Mouse (Mus musculus): Measurements from ENCODE around the gene Xpnpep1.

Xpnpep1 gene

DNA sequence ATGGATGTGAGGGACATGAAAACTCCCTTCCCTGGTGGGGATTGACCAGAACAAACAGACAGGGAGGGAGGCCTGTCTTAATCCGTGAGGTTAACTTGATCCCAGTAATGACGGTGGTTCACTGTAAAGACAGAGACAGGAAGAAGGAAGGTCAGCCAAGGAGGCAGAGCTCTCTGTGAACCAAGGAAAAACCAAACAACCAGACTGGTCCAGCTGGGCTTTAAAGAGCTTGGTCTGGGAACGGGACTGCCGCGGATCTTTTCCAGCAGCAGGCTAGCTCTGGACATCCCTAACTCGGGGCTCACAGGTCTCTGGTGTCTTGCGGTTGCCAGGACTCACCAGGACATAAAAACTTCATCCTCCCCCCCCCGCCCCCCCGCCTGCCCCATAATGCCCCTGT is 26.5 kb upstream of the Xpnpep1 start:
- DNase-seq (ENCODE audit: low read depth, low spot score) = no peak

DNA sequence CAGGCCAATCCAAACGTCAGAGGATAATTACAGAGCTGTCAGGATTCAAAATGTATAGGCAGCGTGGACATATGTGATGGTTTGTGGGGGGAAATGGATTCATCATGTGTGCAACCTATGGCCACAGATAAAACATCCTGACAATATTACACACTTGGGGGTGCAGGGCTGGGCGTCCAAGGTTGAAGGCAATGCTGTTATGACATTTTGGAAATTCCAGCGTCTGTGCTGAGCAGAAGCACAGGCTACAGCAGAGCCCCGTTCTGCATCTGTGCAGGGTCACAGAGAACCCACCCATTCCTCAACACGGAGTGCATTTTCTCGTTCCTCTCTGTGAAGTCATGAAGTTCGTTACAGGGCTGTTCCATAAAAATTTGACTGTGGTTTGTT is 25.0 kb upstream of the Xpnpep1 start:
- no peak for DNase-seq (ENCODE audit: low read depth, low spot score)

DNA sequence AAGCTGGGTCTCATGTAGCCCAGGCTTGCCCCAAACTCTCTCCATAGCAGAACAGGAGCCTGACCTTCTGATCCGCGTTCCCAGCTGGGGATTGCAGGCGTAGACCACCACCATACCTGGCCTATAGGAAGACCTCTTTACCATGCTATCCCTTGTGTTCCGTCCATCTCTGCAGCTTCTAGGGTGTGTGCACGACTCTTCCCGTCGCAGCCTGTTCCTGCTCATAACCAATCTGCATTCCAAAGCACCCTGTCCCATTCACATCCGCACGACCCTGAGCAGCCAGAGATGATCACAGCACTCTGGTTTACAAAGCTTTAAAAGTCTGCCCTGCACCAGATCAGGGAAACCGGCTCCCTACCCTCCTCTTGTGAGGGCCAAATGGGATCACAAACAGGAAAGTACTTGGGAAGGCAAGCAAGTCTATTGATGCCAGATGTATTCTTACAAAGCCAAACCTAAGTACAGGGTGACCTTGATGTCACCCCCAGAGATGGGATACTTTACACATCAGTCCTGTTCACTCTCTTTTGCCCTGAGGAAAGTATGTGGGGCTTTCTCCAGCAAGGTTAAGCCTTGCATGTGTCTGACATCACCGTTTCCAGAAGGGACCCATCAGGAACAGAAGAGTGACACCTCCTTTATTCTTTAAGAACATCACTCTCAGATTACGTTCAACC is 24.4 kb upstream of the Xpnpep1 start:
- DNase-seq (ENCODE audit: low read depth, low spot score) = no peak

DNA sequence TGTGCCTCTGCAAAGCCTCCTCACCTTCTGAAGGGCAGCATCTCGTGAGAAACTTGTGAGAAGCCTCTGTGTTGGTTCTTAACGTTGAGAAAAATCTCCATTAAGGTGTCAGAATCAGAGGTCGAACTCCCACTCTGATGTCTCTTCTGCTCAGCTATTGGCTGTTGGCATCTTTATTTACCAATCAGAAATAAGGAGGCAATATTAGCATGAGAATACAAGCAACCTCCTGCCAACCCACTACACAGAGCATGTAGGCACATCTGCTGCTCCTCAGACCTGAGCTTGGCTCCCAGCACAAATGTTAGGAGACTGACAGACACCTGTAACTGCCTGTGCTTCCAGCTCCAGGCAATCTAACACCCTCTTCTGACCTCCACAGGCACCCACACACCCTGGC is 22.0 kb upstream of the Xpnpep1 start:
- DNase-seq (ENCODE audit: low read depth, low spot score) = no peak

DNA sequence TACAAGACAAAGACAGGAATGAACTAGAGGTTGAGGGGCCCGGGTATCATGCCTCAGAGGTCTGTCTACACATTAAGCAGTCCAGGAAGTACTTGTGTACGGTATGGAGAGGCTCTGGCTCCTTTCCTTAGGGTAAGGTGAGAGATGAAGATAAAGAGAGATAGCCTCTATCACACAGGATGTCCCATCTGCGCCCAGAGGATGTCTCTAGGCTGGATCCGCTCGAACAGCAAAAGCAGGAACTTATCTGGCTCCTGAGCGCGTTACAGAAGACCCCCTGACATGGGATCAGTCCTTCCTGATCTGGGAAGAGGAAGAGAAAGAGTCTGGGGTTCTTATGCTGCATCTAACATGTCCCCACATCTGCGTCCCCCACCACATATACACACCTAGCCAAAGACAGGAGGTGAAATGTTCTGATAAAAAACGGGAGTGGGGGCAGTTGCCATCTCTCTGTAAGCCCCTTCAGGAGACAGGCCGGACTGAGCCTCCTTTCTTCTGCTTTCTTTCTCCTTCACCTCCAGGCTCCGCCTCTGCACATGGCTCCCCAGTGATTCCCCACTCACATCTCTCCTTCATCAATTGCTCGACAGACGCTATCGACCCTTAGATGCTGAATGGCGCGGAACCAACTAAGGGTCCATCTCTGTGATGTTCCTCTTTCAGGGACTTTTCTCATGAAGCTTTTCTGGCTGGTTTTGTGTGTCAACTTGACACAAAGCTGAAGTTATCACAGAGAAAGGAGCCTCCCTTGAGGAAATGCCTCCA is 19.5 kb upstream of the Xpnpep1 start:
- DNase-seq (ENCODE audit: low read depth, low spot score) = no peak

DNA sequence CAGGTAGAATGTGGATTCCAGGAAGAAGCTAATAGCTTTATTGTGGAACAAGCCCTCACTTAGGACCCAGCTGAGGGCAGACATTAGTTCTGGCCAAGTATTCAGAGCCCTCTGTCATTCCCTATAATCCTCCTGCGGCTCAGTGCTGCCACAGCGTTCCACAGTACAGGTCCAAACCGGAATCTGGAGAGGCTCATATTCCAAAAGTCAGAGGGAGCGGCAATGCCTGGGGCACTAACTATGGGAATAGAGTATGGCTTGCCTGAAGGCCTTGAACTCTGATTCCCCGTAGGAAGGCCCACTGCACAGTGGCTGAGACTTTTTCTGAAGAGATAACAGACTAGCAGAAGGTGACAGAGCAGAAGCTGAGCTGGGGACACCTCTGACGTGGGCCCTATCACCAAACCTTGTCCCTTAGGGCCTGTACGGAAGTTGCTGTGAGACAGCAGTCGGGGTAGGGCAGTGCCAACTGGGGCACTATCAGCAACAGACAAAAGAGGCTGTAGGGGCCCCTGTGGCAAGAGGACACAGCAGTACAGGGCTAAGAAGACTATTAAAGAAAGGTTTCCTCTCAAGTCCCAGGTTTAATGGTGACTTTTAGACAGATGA is 18.8 kb upstream of the Xpnpep1 start:
- no peak for DNase-seq (ENCODE audit: low read depth, low spot score)

DNA sequence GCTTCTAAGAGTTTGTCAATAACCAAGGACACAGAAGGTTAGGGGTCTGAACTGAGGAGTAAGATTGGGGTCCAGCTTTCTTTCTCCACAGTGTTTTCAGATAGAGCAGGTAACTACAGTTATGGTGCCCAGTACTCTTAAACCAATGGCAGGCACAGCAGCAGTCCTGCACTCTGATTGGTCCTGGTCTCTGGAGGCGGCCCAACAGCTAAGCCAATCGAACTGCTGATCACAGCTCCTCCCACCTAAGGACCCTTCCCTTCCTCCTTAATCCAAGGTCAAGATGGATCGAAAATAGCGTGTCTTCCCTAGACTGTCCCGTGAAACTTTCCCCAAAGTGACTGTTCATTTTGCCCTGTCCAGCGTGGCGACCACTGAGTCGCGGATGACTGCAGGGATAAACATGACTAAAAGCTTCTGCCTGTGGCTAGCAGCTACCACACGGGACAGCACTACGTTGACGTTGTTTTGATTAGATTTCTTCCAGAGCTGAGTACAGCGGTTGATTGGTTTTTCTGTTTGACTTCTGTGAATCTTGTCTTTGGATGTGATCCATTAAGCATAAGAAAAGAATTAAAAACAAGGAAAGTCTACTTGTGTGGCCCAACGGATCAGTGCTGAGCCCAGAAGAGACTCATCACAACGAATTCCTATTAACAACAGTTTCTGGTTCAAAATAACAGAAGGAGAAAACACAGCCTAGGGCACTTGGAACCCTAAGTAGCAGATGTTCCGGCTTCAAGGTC is 18.1 kb upstream of the Xpnpep1 start:
- DNase-seq (ENCODE audit: low read depth, low spot score) = no peak

DNA sequence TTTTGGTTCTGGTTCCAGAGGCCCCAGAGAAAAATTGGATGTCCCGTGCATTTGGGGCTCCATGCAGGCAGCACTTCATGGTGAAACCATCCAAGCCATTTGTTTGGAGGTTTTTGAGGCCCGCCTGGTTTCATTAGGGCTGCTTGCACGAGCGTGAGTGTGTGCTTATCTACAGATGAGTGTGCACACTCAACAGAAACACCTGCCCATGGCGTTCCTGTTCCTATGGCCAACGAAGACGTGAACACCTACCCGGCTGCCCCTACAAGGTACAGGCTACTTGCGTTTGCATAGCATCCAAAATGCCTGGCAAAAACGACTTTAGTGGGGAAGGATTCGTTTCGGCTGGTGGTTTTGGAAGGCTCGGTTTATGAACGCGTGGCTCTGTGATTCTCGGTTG is 13.3 kb upstream of the Xpnpep1 start:
- no peak for DNase-seq (ENCODE audit: low read depth, low spot score)

DNA sequence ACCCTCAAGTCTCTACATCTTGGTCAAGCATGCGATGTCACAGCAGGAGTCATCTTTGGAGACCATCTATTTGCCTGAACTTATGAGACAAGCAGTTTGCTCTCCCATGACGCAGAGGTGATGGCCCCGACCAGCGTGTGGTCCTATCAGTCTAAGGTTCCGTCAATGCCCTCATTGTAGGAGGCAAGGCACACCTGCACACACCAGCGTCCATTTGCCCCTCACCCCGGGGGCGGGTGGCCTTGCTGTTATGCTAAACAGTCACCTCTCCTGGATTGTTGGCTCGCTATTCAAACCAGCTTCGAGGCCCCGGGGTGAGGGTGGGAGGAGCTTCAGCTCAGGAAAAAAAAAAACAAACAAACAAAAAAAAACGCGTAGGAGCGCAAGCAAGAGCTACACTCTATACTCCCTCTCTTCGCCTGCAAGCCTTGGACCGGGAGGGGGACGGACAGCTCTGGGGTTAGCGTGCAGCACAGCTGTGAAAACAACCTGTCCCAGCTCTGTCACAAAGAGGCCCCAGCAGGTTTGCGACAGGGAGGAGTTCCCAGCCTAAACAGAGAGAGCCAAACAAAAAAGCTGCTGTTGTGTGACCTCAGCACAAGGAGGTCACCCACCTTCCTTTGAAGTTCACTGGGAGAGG is 12.1 kb upstream of the Xpnpep1 start:
- DNase-seq (ENCODE audit: low read depth, low spot score) = no peak

DNA sequence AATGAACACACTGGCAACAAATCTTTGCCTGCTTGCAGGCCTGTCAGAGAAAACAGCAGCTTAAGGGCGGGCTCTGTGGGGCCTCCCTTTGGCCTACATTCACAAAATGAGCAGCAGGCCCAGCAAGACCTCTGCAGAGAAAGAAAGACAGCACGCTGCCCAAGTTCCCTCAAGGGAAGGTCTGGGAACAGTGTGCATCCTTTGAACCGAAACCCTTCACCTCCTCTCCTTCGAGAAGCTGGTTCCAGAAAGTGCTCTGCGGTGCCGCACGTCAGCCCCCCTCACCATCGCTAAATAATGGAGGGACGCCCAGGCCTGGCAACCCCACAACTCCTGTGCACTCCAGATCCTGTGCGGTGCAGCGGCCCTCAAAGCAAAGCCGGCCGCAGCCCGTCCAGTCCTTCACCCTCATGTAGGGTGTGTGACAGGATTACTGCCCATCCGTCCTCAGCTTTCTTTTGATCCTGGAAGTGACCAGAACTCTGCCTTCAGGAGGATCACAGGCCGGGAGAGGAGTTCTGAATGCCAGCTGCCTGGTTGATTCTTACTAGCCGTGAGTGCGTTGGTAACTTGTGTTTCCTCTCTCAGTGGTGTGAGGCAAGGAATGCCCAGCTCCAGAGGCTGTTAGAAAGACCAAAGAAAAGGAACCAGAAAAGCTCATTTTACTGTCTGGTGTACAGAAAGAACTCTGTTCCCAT is 11.4 kb upstream of the Xpnpep1 start:
- DNase-seq (ENCODE audit: low read depth, low spot score) = no peak

DNA sequence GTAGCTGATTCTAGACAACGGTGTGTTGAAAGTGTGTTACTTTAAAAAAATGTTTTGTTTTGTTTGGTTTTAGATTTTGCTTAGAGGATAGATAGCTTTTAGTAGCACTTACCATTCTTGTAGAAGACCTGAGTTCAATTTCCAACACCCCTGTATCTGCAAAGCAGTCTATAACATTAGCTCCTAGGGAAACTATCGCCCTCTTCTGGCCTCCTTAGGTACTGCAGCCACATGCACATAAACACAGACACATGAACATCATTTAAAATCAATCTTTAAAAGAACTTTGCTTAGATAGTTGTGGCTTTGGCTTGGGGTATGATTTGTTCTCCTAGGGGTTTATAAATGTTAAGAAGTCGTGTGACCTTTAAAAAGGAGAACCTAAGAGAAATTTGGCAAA is 10.1 kb upstream of the Xpnpep1 start:
- DNase-seq (ENCODE audit: low read depth, low spot score) = no peak

DNA sequence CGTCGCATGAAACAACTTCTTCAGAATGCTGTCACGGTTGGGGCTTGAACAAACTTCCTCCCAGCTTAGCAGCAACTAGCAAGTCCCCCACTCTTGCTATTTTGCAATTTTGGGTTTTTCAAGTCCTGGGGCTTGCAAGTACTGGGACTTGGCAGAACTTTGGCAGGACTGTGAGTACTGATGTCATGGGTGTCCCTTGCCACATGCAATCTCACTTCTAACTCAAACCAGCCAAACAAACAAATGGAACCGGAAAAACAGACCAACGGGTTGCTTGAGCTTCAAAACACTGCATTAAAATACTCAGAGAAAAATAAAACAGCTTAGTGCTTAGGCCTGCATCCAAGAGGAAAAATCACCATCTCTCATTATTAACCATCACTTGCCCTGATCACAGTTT is 7.2 kb upstream of the Xpnpep1 start:
- DNase-seq (ENCODE audit: low read depth, low spot score) = no peak

DNA sequence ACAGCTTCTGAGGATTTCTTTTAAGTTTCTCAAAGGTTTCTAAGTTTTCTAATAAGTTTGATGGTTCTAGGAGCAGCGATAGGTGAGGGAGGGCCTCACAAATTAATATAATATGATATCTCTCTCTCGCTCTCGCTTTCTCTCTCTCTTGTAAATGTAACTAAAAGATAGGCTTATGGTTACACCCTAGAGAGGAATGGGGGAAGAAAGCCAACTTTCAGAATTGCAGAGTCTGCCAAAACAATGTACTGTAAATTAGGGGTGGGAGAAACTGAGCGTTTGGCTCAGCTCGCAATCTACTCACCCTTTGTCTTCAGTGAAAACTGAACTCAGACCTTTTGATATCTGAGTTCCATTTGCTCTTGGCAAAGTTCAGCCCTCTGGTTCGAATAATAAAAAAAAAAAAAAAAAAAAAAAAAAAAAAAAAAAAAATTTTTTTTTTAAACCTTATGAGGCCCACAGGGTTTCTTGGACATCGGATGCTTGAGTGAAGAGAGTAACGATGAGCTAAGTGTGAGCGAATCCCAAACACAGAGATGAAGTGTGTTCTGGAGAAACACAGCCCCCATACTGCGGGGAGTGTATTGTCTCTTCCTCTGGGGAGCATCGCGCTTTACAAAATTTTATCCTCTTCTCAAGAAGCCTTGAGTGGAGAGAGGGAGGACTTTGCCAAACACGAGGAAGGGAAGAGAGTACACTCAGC is 3.6 kb upstream of the Xpnpep1 start:
- no peak for DNase-seq (ENCODE audit: low read depth, low spot score)

DNA sequence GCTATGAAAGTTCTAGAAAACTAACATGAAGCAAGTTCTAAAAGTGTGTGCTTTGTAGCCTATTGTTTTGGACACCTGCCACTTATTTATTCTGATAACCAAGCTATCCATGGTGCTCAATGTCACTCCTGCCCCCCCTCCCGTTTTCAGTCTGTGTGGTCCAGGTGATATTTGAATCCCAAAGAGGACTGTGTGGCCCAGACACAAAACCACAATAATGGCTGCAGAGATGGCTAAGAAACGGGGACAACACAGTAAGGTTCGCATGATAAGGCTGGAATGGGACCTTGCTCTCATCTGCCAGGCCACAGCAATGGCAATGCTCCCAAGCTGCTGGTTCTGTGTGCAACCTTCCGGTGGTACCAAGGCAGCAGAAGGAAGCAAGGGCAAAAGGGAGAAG is 1.6 kb upstream of the Xpnpep1 start:
- no peak for DNase-seq (ENCODE audit: low read depth, low spot score)

DNA sequence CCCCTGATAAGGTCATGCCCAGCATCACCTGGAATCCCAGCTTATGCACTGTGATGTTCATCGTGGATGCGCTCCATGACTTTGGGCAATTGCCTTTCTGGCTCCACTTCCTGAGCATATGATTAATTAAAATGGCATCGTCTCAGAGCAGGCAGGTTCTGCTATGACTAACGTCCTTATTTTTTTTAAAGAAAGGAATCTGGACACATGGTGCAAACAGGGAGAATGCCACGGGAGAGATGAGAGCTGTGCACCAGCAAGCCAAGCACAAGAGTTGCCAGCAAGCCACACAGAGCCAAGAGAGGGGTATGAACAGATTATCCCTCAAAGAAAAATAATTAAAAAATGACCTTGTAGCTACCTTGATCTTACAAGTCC is 1.1 kb upstream of the Xpnpep1 start:
- DNase-seq (ENCODE audit: low read depth, low spot score) = no peak

DNA sequence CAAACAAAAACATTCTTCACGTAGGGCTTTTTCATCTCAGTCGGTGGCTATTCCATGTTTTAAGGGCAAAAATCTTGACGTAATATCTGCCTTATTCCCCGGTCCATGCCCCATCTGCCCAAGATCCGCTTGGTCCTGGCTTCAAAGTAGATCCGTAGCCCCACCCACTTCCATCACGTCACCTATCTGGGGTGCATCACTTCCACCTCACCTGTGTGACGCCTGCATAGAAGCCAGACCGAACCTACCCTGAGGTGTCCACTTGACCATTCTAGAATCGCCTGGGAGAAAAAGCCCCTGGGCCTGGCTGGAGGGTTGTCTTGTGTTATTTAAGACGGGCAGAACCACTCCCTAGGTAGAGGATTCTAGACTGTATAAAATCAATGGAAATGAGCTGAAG is 924 bp downstream of the Xpnpep1 start:
- DNase-seq (ENCODE audit: low read depth, low spot score) = no peak

DNA sequence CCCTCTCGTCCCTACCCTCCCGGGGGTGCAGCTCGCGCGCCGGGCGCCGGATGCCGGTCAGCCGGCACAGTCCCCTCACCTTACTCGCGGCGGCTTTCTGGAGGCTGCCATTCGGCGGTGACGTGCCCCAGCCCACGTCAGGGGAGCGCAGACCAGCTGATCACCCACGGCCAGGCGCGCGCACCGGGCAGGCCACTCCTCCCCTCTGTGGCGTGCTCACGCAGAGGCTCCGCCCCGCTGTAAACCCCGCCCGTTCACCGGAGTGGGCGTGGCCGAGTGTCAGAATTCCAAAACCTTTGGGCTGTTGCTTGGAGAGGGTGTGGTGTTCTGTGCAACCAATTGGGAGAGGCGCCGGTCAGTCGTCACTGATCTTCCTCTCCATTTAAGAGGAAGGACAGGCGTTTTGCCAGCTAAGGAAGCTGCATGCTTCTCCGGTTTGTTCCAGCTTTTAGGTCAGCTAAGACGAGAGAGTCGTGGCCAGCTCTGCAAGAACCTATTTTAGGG is 1.5 kb downstream of the Xpnpep1 start:
- peak; percentile 92 for DNase-seq (ENCODE audit: low read depth, low spot score)

DNA sequence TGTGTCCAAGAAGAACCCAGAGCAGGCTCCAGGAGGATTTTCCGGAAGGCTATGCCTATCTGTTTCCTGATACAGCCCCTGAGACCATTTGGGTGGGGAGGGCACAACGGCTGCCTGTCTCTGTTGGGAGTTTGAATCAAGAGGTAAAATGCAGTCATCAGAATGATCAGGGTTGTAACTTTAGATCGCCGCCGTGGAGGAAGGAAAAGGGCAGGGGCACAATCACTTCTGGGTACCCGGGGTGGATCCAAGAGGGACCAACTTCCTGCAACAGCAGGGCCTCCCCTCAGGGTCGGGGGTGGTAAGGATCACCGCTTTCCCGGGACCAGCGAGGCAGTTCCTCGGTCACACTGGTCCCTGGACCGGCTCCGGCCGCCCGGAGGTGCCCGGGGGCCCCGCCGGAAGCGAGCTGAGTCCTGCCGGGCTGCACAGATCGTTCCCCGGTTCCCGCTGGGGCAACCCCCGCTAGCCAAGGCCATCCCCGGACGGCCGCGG is 2.0 kb downstream of the Xpnpep1 start:
- no peak for DNase-seq (ENCODE audit: low read depth, low spot score)

DNA sequence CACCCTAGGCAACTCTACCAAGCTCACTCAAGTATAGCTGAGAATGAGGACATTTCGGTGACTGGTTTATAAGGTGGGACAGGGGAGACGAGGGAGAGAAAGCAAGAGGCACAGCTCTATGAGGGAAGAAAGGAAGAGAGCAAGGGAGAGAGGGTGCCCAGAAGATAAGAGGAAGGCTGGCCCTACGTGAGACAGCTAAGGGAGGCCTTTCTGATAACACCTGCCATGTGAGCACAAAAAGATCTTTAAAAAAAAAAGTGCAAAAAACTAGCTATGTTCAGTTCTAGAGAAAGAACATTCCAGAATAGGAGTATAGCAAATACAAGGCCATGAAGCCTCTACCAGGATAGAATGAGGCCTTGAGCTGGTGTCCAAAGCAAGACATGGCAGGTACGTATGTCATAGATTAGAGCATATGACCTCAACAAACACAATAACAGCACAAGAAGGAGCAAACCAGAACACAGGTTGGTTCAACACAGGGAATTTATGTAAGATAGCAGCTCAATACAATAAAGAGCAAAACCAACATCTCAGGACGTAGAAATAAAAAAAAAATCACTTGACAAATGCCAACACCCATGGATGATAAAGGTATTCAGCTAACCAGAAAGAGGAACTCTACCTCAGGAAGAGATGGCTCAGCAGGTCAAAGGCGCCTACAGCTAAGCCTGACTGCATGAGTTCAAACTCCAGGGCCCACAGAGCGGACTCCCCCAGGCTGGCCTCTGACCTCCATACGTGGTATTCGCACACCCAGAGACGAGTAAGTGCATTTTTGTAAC is 6.7 kb downstream of the Xpnpep1 start:
- no peak for DNase-seq (ENCODE audit: low read depth, low spot score)

DNA sequence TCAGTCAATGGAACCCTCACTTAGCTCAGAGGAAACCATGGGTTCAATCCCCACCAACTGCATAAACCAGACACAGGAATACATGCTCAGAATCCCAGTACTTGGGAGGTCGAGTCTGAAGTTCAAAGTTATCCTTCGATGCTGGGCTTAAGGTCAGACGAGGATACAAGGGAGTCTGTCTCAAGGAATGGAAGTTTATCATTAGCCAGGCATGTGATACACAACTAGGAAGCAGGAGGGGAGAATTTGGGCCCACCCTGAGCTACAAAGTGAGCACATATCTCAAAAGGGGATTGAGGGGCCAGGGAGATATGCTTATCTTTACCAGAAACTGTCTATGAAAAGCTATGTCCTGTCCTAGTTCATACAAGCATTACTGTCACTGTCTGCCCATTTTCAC is 7.4 kb downstream of the Xpnpep1 start:
- no peak for DNase-seq (ENCODE audit: low read depth, low spot score)

All from brain, embryonic 18.5 days (tissue).